Mouse (Mus musculus) intestine, embryonic 14.5 days (tissue): Measurements from ENCODE around the gene Mettl2. TPM values are rescaled to one million over a fixed set of nuclear protein-coding genes. Genes with fewer than 3 reads are reported as not detected.
"Not testable (repeated sequence)": the region's sequence is repeated elsewhere in the genome, so short reads cannot be mapped to it uniquely, and the experiment has no call there.

Experiments
- ATAC-seq: fragments of 200-750 bp; cut with Nextera tagmentation; replicated peaks from 2 replicates; pipeline ENCODE4 v1.8.0; 2017; ENCODE audit warnings: low read depth, moderate number of reproducible peaks, moderate TSS enrichment, moderate library complexity; ENCODE audit not compliant: low FRiP score, low TSS enrichment
- DNase-seq: peaks from one replicate; pipeline ENCODE4 v3.0.0-alpha.2; 2018; ENCODE audit warnings: low spot score
- H3K27ac ChIP-seq: fragments of 300-500 bp; sonication (generic); 2 replicates; pipeline ENCODE4 v1.5.1; 2014; ENCODE audit warnings: low read depth, mild to moderate bottlenecking, control low read depth
- H3K27me3 ChIP-seq: fragments of 300-500 bp; sonication (generic); replicated peaks from 2 replicates; pipeline ENCODE4 v1.6.1; 2014; ENCODE audit warnings: low read length, control low read depth; ENCODE audit not compliant: control insufficient read depth, insufficient read depth
- H3K36me3 ChIP-seq: fragments of 300-500 bp; sonication (generic); 2 replicates; pipeline ENCODE4 v1.6.1; 2014; ENCODE audit warnings: low read length, control low read depth; ENCODE audit not compliant: control insufficient read depth, insufficient read depth
- H3K4me1 ChIP-seq: fragments of 300-500 bp; sonication (generic); replicated peaks from 2 replicates; pipeline ENCODE4 v1.6.1; 2014; ENCODE audit warnings: low read length, control low read depth, mixed read lengths; ENCODE audit not compliant: control insufficient read depth, insufficient read depth
- H3K4me2 ChIP-seq: fragments of 300-500 bp; sonication (generic); 2 replicates; pipeline ENCODE4 v1.6.1; 2014; ENCODE audit warnings: low read length
- H3K4me3 ChIP-seq: fragments of 300-500 bp; sonication (generic); 2 replicates; pipeline ENCODE4 v1.5.1; 2014; ENCODE audit warnings: low read depth, low read length, control low read depth, mixed read lengths
- H3K9ac ChIP-seq: fragments of 300-500 bp; sonication (generic); 2 replicates; pipeline ENCODE4 v1.6.1; 2014; ENCODE audit warnings: mild to moderate bottlenecking, low read length
- H3K9me3 ChIP-seq: fragments of 300-500 bp; sonication (generic); 2 replicates; pipeline ENCODE4 v1.6.1; 2016; ENCODE audit warnings: low read length, control low read depth; ENCODE audit not compliant: control insufficient read depth
- WGBS: fragments of 180-500 bp; shearing (Covaris S2); extraction: QIAGEN DNeasy Blood & Tissue Kit; methylation state at CpG from one replicate; pipeline ENCODE4 v1.1.7; 2014; 5-methylcytosine and 5-hydroxymethylcytosine counted together
- polyA plus RNA-seq: library from polyadenylated mRNA; unstranded; fragments of >200 nt; fragmentation: Nextera tagmentation; extraction: Ambion mirVana; gene quantifications from 2 replicates; pipeline ENCODE4 v1.2.1, GENCODE M21; 2014

Mettl2 gene
- polyA plus RNA-seq, 1 experiment from 2014 or later: 40.7 TPM

DNA sequence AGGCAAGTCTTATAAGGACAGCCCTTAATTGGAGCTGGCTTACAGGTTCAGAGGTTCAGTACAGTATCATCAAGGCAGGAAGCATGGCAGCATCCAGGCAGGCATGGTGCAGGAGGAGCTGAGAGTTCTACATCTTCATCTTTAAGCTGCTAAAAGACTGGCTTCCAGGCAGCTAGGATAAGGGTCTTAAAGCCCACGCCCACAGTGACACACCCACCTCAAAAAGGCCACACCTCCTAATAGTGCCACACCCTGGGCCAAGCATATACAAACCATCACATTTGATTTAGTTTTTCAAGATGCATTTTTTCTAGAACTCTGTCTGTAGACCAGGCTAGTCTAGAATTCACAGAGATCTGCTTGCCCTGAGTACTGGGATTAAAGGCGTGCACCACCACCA, 11.0 kb downstream of the Mettl2 start:
- H3K27me3 ChIP-seq, H3K4me3 ChIP-seq, H3K9ac ChIP-seq, H3K4me1 ChIP-seq, H3K9me3 ChIP-seq, DNase-seq, H3K4me2 ChIP-seq, ATAC-seq, H3K27ac ChIP-seq: not testable (repeated sequence)
- WGBS: 97% methylated on average over 2 of the region's 2 CpGs
- peaks cover 82% of the 10 kb centered on the region for H3K36me3 ChIP-seq

GRCm38 (mm10) chr11:105140512-105140911, 14.3 kb downstream of the Mettl2 start:
- H3K4me2 ChIP-seq, ATAC-seq, H3K27me3 ChIP-seq, H3K27ac ChIP-seq, H3K4me1 ChIP-seq, H3K4me3 ChIP-seq, H3K9ac ChIP-seq, DNase-seq, H3K9me3 ChIP-seq: not testable (repeated sequence)
- H3K36me3 ChIP-seq: peaks cover 51% of the 10 kb centered on the region
- WGBS: 96% methylated on average over 7 of the region's 8 CpGs

DNA sequence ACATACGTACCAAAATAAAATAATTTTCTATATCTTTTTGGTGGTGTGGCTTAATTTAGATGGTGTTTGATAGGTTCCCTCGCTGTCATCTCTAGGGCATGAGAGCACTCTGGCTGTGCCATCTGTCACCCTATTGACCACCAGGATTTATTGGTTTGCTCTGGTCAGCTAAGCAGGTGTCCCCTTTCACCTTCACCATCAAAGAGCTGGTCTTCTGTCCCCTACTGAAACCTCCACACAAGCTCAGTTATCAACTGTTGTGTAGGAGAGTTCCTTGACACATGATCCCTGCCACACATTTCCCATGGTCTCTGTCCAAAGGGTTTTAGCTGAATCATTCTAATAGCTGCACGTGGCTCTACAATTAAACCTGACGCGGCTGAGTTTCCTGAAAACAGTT, 14.9 kb downstream of the Mettl2 start:
- Histone ChIP-seq H3K9me3 (no peaks in the 10 kb centered on the region), H3K27ac (no peak overlapping the region), H3K4me1 (no peaks in the 10 kb centered on the region), H3K9ac (no peak overlapping the region), H3K4me3 (no peak overlapping the region), H3K4me2 (no peak overlapping the region), H3K36me3 (peaks cover 46% of the 10 kb centered on the region), H3K27me3 (no peaks in the 10 kb centered on the region)
- no peak for ATAC-seq
- no peak for DNase-seq
- 91% methylated on average over 5 of the region's 5 CpGs for WGBS

DNA sequence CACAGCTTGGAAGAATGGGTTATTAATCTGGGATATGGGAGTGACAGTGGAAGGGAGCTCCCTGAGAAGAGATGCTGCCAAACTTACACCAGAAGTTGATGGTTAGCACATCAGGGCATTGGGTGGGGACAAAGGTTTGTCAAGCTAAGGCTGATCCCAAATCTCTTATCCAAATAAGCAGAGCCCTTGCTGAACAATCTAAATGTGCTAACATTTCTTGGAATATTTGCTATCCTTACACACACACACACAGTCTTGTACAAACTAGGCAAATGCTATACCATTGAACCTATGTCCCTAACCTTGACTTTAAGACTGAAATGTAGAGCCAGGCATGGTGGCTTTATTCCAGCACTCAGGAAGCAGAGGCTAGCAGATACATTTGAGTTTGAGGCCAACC, 17.3 kb downstream of the Mettl2 start:
- Histone ChIP-seq H3K9ac (no peak overlapping the region), H3K4me1 (no peaks in the 10 kb centered on the region), H3K9me3 (no peaks in the 10 kb centered on the region), H3K4me2 (no peak overlapping the region), H3K27ac (no peak overlapping the region), H3K4me3 (no peak overlapping the region), H3K27me3 (no peaks in the 10 kb centered on the region), H3K36me3 (peaks cover 24% of the 10 kb centered on the region)
- ATAC-seq (no peak), DNase-seq (no peak)

DNA sequence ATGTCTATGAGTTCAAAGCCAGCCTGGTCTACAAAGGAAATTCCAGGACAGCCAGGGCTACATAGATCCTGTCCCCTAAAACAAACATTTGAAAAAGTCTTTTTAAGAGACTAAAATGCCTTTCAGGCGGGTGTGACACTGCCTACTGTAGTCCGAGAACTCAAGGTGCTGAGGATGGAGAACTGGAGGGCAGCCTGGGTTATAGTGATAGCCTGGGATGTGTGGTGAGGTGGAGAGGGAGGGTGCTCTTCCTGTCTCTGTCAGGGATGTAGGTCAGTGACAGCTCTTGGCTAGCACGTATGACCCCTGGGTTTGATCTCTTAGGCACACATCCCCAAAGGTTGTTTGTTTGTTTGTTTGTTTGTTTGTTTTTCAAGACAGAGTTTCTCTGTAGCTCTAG, 17.9 kb downstream of the Mettl2 start:
- Histone ChIP-seq H3K9me3 (no peaks in the 10 kb centered on the region), H3K36me3 (peaks cover 19% of the 10 kb centered on the region), H3K4me3 (no peak overlapping the region), H3K4me2 (no peak overlapping the region), H3K9ac (no peak overlapping the region), H3K4me1 (no peaks in the 10 kb centered on the region), H3K27me3 (no peaks in the 10 kb centered on the region), H3K27ac (no peak overlapping the region)
- no peak for ATAC-seq
- 85% methylated on average over 3 of the region's 3 CpGs for WGBS
- no peak for DNase-seq

GRCm38 (mm10) chr11:105144508-105145210, 18.4 kb downstream of the Mettl2 start:
- ATAC-seq (no peak), DNase-seq (no peak)
- 68% methylated on average over 11 of the region's 11 CpGs for WGBS
- no peak overlapping the region for H3K4me3 ChIP-seq
- H3K27ac ChIP-seq: no peak overlapping the region
- no peaks in the 10 kb centered on the region for H3K9me3 ChIP-seq
- H3K36me3 ChIP-seq: peaks cover 13% of the 10 kb centered on the region
- no peaks in the 10 kb centered on the region for H3K27me3 ChIP-seq
- no peak overlapping the region for H3K9ac ChIP-seq
- H3K4me2 ChIP-seq: no peak overlapping the region
- no peaks in the 10 kb centered on the region for H3K4me1 ChIP-seq

- Histone ChIP-seq H3K36me3 (peaks cover 8% of the 10 kb centered on the region), H3K9me3 (no peaks in the 10 kb centered on the region), H3K27ac (no peak overlapping the region), H3K4me2 (no peak overlapping the region), H3K4me3 (no peak overlapping the region), H3K4me1 (no peaks in the 10 kb centered on the region), H3K27me3 (no peaks in the 10 kb centered on the region), H3K9ac (no peak overlapping the region)
- 87% methylated on average over 10 of the region's 10 CpGs for WGBS
- ATAC-seq (no peak), DNase-seq (no peak)
These were observed 19.0 kb downstream of the Mettl2 start for GRCm38 (mm10) chr11:105145211-105145610.

DNA sequence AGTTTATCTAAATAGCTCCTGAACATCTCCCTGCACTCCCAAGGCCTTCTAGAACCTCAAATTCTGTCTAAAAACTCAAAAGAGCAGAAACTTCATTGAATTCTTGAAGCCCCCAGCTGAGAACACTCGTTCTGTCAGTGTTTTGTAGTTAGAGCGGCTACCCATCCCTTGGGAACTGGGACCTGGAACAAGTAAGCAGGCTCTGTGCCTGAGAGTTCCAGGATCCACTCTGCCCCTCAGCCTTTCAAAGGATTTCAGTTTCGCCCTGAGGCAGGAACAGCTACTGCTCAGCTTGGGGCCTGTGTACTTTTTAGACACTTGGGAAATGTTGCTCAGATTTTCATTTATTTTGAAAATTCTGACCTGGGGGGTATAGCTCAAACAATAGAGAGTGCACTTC, 20.4 kb downstream of the Mettl2 start, which contains the start of gene Gm10842:
Gm10842 (plus strand) TSS at position 301 of the 400 bp plus-strand sequence.
- Histone ChIP-seq H3K27ac (no peak within 1 kb of the TSS), H3K27me3 (0 out of 2 replicates have a peak, but pooled peaks cover 5% of the 10 kb centered on the region), H3K9ac (no peak within 1 kb of the TSS), H3K9me3 (no peaks in the 10 kb centered on the region), H3K4me1 (no peaks in the 10 kb centered on the region), H3K4me3 (no peak within 1 kb of the TSS), H3K36me3 (no peaks in the 10 kb centered on the region), H3K4me2 (no peak within 1 kb of the TSS)
- 68% methylated on average over 3 of the region's 3 CpGs for WGBS
- DNase-seq: no peak
- ATAC-seq: no peak

DNA sequence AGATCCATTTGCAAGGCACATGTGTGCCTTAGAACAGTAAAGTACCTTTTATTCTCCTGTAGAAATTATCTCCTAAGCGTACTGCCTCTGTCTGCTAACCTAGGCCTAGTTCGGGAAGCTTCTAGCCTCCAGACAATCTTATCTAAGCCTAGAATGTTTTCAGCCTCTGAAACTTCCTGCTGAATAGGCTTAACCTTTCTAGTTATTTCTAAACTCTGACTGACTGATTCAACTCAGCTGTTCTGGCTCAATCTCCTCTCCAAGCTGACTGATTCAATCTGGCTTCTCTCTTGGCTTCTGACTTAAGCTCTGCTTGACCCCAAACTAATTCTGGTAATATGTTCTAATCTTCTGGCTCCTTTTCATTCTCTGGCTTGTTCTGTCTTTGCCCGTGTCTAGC, 23.1 kb downstream of the Mettl2 start:
- no peaks in the 10 kb centered on the region for H3K9me3 ChIP-seq
- H3K9ac ChIP-seq: no peak overlapping the region
- 68% methylated on average over 3 of the region's 3 CpGs for WGBS
- DNase-seq (no peak), ATAC-seq (no peak)
- no peaks in the 10 kb centered on the region for H3K36me3 ChIP-seq
- no peak overlapping the region for H3K4me3 ChIP-seq
- H3K4me2 ChIP-seq: no peak overlapping the region
- peaks cover 7% of the 10 kb centered on the region for H3K4me1 ChIP-seq
- 0 out of 2 replicates have a peak, but pooled peaks cover 5% of the 10 kb centered on the region for H3K27me3 ChIP-seq
- no peak overlapping the region for H3K27ac ChIP-seq
